Mouse (Mus musculus): ENCODE measurements around the gene Cadm4. TPM values are rescaled to one million over a fixed set of nuclear protein-coding genes. Genes with fewer than 3 reads are reported as not detected.

Cadm4 gene
- total RNA-seq (2014; rRNA removed), result 2.1 and 3.5 TPM in 2 replicates
- polyA plus RNA-seq (2012; rRNA removed), result 5.3 and 6.5 TPM in 2 replicates

DNA sequence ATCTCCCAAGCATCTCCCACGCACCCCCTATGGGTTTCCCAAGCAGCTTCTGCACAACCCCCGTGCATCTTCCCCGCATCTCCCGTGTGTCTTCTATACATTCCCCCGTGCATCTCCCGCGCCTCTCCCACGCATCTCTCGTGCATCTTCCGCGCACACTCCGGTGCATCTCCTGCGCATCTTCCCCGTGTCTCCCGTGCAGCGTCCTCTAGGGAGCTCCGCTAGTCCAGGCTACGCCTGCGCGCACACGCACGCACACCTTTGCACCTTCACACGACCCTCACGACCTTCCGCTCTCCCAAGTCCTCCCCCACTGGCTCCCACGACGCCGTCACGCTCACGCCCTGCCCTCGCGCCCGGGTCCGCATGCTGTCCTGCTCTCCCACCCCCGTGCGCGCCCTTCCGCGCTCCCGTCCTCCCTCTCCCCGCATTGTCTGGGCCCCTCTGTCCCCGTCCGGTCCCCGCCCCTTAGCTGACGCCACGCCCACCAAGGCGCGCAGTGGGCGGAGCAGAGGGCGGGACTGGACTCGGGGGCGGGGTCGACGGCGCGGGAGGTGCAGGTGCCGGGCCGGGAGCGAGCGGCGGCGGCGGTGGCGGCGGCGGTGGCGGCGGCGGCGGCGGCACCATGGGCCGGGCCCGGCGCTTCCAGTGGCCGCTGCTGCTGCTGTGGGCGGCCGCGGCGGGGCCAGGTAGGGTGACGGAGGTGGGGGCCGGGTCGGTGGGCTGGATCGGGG, at the start of gene Cadm4:
Gene Cadm4 (plus strand): TSS at position 550 of the 734 bp plus-strand sequence.
- TF ChIP-seq CTCF (IDR thresholded peaks at IDR 0.05; ENCODE audit: low read depth, low read length) (no peak), POLR2A (IDR thresholded peaks at IDR 0.05; ENCODE audit: extremely low read depth, insufficient read depth, low read length) (no peak)
- peak within 1 kb of the TSS; percentile 96 for H3K9ac ChIP-seq (ENCODE audit: low read depth, low read length)
- H3K79me2 ChIP-seq (ENCODE audit: control insufficient read depth, insufficient read depth, low read length), result no peaks in the 10 kb centered on the region
- H3K4me1 ChIP-seq (ENCODE audit: control insufficient read depth, insufficient read depth, low read length), result no peaks in the 10 kb centered on the region
- no peak within 1 kb of the TSS for H3K27ac ChIP-seq (replicated peaks; ENCODE audit: insufficient read depth, low read depth, low read length)
- peak within 1 kb of the TSS; percentile 76 for H3K4me3 ChIP-seq (ENCODE audit: insufficient read depth, low read depth, low read length)
- no peaks in the 10 kb centered on the region for H3K27me3 ChIP-seq (ENCODE audit: control insufficient read depth, insufficient read depth, low read length)
- DNase-seq (ENCODE audit: extremely low read depth, low read depth, low spot score), result peak; percentile 25
- 2% methylated on average over 74 of the region's 83 CpGs for WGBS
- no peaks in the 10 kb centered on the region for H3K36me3 ChIP-seq (ENCODE audit: control insufficient read depth, insufficient read depth, low read length)

DNA sequence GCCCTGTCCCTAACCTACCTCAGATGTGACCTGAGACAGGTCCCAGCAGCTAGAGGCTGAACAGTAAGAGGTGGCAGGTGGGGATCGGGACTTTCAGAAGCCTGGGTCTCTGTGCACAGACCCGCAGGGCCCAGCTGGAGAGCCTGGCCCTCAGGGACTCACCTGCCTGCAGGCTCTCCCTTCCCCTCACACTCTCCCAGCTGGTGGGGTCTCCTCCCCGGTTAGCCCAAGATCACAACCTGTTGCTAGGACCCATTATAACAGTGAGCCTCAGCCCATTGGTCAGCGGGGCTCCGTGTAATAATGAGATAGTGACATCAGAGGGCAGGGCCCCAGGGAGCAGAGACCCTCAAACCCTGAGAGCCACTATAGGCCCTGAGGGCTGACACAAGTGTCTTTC, 46.5 kb upstream of the Cadm4 start:
- no peak overlapping the region for H3K27ac ChIP-seq (replicated peaks; ENCODE audit: insufficient read depth, low read depth, low read length)
- DNase-seq (ENCODE audit: extremely low read depth, low read depth, low spot score), result no peak
- WGBS, result 84% methylated on average over 5 of the region's 5 CpGs
- no peak for TF ChIP-seq POLR2A (IDR thresholded peaks at IDR 0.05; ENCODE audit: extremely low read depth, insufficient read depth, low read length)
- no peak for TF ChIP-seq CTCF (IDR thresholded peaks at IDR 0.05; ENCODE audit: low read depth, low read length)
- H3K36me3 ChIP-seq (ENCODE audit: control insufficient read depth, insufficient read depth, low read length), result no peaks in the 10 kb centered on the region
- no peaks in the 10 kb centered on the region for H3K4me1 ChIP-seq (ENCODE audit: control insufficient read depth, insufficient read depth, low read length)
- H3K79me2 ChIP-seq (ENCODE audit: control insufficient read depth, insufficient read depth, low read length), result no peaks in the 10 kb centered on the region
- 0 out of 2 replicates have a peak, but pooled peaks cover 3% of the 10 kb centered on the region for H3K27me3 ChIP-seq (ENCODE audit: control insufficient read depth, insufficient read depth, low read length)
- H3K9ac ChIP-seq (ENCODE audit: low read depth, low read length), result no peak overlapping the region
- H3K4me3 ChIP-seq (ENCODE audit: insufficient read depth, low read depth, low read length), result no peak overlapping the region

DNA sequence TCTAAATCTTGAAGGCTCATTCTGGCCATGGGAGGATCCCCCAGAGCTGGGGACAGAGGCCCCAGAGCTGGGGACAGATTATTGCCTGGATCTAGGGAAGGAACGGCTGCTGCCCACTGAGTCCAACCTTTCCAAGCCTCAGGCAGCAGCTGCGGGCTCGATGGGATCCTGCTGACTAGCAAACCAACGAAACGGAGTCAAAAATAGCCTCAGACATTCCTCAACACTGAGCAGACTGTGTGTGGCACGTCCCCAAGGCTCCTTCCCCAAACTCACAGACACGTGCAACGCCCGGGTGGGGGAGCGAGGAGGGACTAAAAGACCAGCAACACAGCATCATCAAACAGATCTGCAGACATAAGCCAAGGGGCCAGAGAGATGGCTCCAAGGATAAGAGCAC, 43.8 kb upstream of the Cadm4 start:
- no peaks in the 10 kb centered on the region for H3K4me1 ChIP-seq (ENCODE audit: control insufficient read depth, insufficient read depth, low read length)
- TF ChIP-seq CTCF (IDR thresholded peaks at IDR 0.05; ENCODE audit: low read depth, low read length) (no peak), POLR2A (IDR thresholded peaks at IDR 0.05; ENCODE audit: extremely low read depth, insufficient read depth, low read length) (no peak)
- DNase-seq (ENCODE audit: extremely low read depth, low read depth, low spot score), result no peak
- 75% methylated on average over 10 of the region's 10 CpGs for WGBS
- H3K9ac ChIP-seq (ENCODE audit: low read depth, low read length), result no peak overlapping the region
- H3K27me3 ChIP-seq (ENCODE audit: control insufficient read depth, insufficient read depth, low read length), result no peaks in the 10 kb centered on the region
- H3K36me3 ChIP-seq (ENCODE audit: control insufficient read depth, insufficient read depth, low read length), result no peaks in the 10 kb centered on the region
- no peak overlapping the region for H3K4me3 ChIP-seq (ENCODE audit: insufficient read depth, low read depth, low read length)
- H3K79me2 ChIP-seq (ENCODE audit: control insufficient read depth, insufficient read depth, low read length), result no peaks in the 10 kb centered on the region
- no peak overlapping the region for H3K27ac ChIP-seq (replicated peaks; ENCODE audit: insufficient read depth, low read depth, low read length)

DNA sequence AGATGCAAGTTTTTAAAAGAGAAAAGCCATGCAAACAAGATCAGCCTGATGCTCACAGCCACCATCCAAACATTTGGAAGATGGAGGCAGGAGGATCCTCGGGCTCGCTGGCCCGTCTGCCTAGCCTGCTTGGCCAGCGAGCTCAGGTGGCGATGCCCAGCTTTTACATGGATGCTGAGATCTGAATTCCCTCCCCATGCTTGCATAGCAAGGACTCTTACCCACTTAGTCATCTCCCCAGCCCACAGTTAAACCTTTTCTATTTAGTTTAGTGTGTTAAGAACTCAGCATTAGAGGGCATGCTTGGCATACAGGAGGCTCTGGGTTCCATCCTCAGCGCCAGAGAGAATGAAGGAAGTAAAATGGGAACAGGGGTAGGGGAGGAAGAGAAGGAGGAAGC, 42.6 kb upstream of the Cadm4 start:
- 83% methylated on average over 6 of the region's 6 CpGs for WGBS
- H3K4me1 ChIP-seq (ENCODE audit: control insufficient read depth, insufficient read depth, low read length), result no peaks in the 10 kb centered on the region

DNA sequence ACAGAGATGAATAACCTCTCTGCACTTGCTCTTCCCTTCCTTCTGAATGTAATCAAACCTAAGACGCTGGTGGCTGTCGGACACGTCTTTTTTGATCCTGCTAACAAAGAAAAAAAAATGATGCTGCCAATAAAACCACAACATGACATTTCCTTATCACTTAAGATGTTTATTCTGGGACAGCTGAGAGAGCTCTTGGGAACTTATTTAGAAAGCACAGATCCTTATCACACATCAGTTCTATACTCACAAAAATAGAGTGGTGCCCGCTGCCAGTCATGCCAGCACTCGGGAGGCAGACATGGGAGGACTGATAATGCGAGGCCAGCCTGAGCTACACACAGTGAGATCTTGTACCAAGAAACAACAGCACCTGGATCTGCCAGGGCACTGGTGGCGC, 41.9 kb upstream of the Cadm4 start:
- 73% methylated on average over 7 of the region's 7 CpGs for WGBS
- Histone ChIP-seq H3K27ac (replicated peaks; ENCODE audit: insufficient read depth, low read depth, low read length) (no peak overlapping the region), H3K4me1 (ENCODE audit: control insufficient read depth, insufficient read depth, low read length) (no peaks in the 10 kb centered on the region), H3K79me2 (ENCODE audit: control insufficient read depth, insufficient read depth, low read length) (no peaks in the 10 kb centered on the region), H3K9ac (ENCODE audit: low read depth, low read length) (no peak overlapping the region), H3K4me3 (ENCODE audit: insufficient read depth, low read depth, low read length) (no peak overlapping the region), H3K27me3 (ENCODE audit: control insufficient read depth, insufficient read depth, low read length) (no peaks in the 10 kb centered on the region), H3K36me3 (ENCODE audit: control insufficient read depth, insufficient read depth, low read length) (no peaks in the 10 kb centered on the region)
- DNase-seq (ENCODE audit: extremely low read depth, low read depth, low spot score), result no peak
- TF ChIP-seq CTCF (IDR thresholded peaks at IDR 0.05; ENCODE audit: low read depth, low read length) (no peak), POLR2A (IDR thresholded peaks at IDR 0.05; ENCODE audit: extremely low read depth, insufficient read depth, low read length) (no peak)

More for the DNA sequence above, 42.6 kb upstream of the Cadm4 start:
- no peak overlapping the region for H3K9ac ChIP-seq (ENCODE audit: low read depth, low read length)
- no peaks in the 10 kb centered on the region for H3K36me3 ChIP-seq (ENCODE audit: control insufficient read depth, insufficient read depth, low read length)
- H3K27me3 ChIP-seq (ENCODE audit: control insufficient read depth, insufficient read depth, low read length), result no peaks in the 10 kb centered on the region
- TF ChIP-seq CTCF (IDR thresholded peaks at IDR 0.05; ENCODE audit: low read depth, low read length) (no peak), POLR2A (IDR thresholded peaks at IDR 0.05; ENCODE audit: extremely low read depth, insufficient read depth, low read length) (no peak)
- H3K79me2 ChIP-seq (ENCODE audit: control insufficient read depth, insufficient read depth, low read length), result no peaks in the 10 kb centered on the region
- H3K27ac ChIP-seq (replicated peaks; ENCODE audit: insufficient read depth, low read depth, low read length), result no peak overlapping the region
- H3K4me3 ChIP-seq (ENCODE audit: insufficient read depth, low read depth, low read length), result no peak overlapping the region
- DNase-seq (ENCODE audit: extremely low read depth, low read depth, low spot score), result no peak

DNA sequence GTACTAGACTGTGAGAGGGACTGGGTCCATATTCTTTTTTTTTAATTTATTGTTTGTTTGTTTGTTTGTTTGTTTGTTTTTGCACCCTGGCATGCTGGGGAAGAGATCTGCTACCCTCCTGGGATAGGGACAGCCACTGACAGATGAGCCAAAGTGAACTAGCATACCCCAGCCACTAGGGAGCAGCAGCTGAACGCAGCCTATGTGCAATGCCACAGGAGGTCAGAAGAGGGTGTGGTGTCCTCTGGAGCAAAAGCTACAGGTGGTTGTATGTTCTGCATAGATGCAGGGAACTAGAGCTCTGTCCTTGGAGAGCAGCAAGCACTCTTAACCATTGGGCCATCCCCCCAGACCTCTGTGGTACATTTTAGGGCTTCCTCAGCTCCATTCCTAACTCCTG, 40.0 kb upstream of the Cadm4 start:
- TF ChIP-seq POLR2A (IDR thresholded peaks at IDR 0.05; ENCODE audit: extremely low read depth, insufficient read depth, low read length), result no peak
- peak; percentile 99 for TF ChIP-seq CTCF (IDR thresholded peaks at IDR 0.05; ENCODE audit: low read depth, low read length)
- DNase-seq (ENCODE audit: extremely low read depth, low read depth, low spot score), result peak; percentile 42
- Histone ChIP-seq H3K9ac (ENCODE audit: low read depth, low read length) (no peak overlapping the region), H3K27me3 (ENCODE audit: control insufficient read depth, insufficient read depth, low read length) (no peaks in the 10 kb centered on the region), H3K4me3 (ENCODE audit: insufficient read depth, low read depth, low read length) (no peak overlapping the region), H3K27ac (replicated peaks; ENCODE audit: insufficient read depth, low read depth, low read length) (no peak overlapping the region), H3K79me2 (ENCODE audit: control insufficient read depth, insufficient read depth, low read length) (no peaks in the 10 kb centered on the region), H3K36me3 (ENCODE audit: control insufficient read depth, insufficient read depth, low read length) (no peaks in the 10 kb centered on the region), H3K4me1 (ENCODE audit: control insufficient read depth, insufficient read depth, low read length) (no peaks in the 10 kb centered on the region)
- 13% methylated on average over 1 of the region's 1 CpGs for WGBS

All from liver, adult 2 months (tissue).